Mouse (Mus musculus): ENCODE measurements around the gene Acp2. TPM values are rescaled to one million over a fixed set of nuclear protein-coding genes. Genes with fewer than 3 reads are reported as not detected.

Gene Acp2
- 28.3 and 35.3 TPM in 2 replicates for polyA plus RNA-seq (2016; fragmentation: Nextera tagmentation; extraction: Ambion mirVana)

GRCm38 (mm10) chr2:91202222-91202971, at the start of gene Acp2, which contains the start of gene Nr1h3:
Acp2 (plus strand) TSS chr2:91202885.
Nr1h3 (minus strand) TSS chr2:91202834.
- DNase-seq (ENCODE audit: low spot score) = peak; percentile 96
- peak within 1 kb of the TSS; percentile 90 for H3K27ac ChIP-seq (replicated peaks)
- WGBS = 5% methylated on average over 28 of the region's 28 CpGs
- H3K4me3 ChIP-seq = peak within 1 kb of the TSS; percentile 65
- no peaks in the 10 kb centered on the region for H3K27me3 ChIP-seq (ENCODE audit: low read depth, poor library complexity, severe bottlenecking)
- H3K4me1 ChIP-seq = peaks cover 26% of the 10 kb centered on the region
- H3K36me3 ChIP-seq = peaks cover 29% of the 10 kb centered on the region
- H3K9me3 ChIP-seq (replicated peaks) = no peaks in the 10 kb centered on the region

DNA sequence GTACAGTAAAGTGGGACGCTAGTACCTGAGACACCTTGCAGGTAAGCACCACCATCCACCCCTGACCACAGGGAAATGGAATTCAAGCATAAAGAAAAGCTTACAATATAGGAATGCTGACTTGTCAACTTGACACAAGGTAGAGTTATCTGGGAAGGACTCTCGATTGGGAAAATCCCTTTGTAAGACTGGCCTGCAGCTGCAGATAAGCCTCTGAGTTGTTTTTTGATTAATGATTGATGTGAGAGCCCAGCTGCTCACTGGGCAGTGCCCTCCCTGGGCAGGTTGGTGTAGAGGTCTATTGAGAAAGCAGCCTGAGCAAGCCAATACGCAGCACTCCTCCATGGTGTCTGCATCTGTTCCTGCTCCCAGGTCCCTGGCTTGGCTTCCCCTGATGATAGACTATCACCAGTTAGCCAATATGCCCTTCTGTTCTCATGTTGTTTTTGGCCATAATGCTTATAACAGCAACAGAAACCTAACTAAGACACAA, 49.8 kb upstream of the Acp2 start:
- H3K27ac ChIP-seq (replicated peaks) = no peak overlapping the region
- H3K9me3 ChIP-seq (replicated peaks) = no peaks in the 10 kb centered on the region
- 89% methylated on average over 3 of the region's 3 CpGs for WGBS
- DNase-seq (ENCODE audit: low spot score) = no peak
- H3K4me3 ChIP-seq = no peak overlapping the region
- peaks cover 6% of the 10 kb centered on the region; the same call in 1 of the 2 replicates for H3K4me1 ChIP-seq
- no peaks in the 10 kb centered on the region for H3K27me3 ChIP-seq (ENCODE audit: low read depth, poor library complexity, severe bottlenecking)
- peaks cover 79% of the 10 kb centered on the region for H3K36me3 ChIP-seq

DNA sequence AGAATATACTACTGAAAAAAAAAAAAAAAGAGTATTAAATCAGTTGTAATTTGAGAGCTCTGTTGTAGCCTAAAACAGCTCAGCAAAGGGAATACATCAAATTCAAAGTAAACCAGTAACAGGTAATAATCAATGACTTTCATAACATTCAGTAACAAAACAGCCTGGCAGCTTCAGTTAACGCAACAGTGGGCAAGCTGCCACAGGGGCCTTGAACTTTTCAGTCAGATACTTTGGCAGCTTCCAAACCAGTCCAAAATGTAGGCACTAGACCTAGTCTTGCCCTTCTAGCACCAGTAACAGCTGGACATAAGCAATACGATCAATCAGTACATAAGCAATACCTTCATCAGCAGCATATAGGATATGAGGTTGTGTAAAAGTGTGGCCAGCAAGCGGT, 48.6 kb upstream of the Acp2 start:
- no peaks in the 10 kb centered on the region for H3K27me3 ChIP-seq (ENCODE audit: low read depth, poor library complexity, severe bottlenecking)
- H3K4me1 ChIP-seq = peaks cover 6% of the 10 kb centered on the region; the same call in 1 of the 2 replicates
- H3K36me3 ChIP-seq = peaks cover 82% of the 10 kb centered on the region
- 95% methylated on average over 3 of the region's 3 CpGs for WGBS
- H3K27ac ChIP-seq (replicated peaks) = no peak overlapping the region
- no peaks in the 10 kb centered on the region for H3K9me3 ChIP-seq (replicated peaks)
- DNase-seq (ENCODE audit: low spot score) = no peak
- no peak overlapping the region for H3K4me3 ChIP-seq

- peaks cover 91% of the 10 kb centered on the region for H3K36me3 ChIP-seq
- WGBS = 27% methylated on average over 6 of the region's 6 CpGs
Observed at GRCm38 (mm10) chr2:91157002-91157752, 45.5 kb upstream of the Acp2 start.

GRCm38 (mm10) chr2:91160591-91160990, 42.1 kb upstream of the Acp2 start:
- peaks cover 92% of the 10 kb centered on the region for H3K36me3 ChIP-seq

More at GRCm38 (mm10) chr2:91157002-91157752, 45.5 kb upstream of the Acp2 start:
- no peaks in the 10 kb centered on the region for H3K9me3 ChIP-seq (replicated peaks)
- no peaks in the 10 kb centered on the region for H3K27me3 ChIP-seq (ENCODE audit: low read depth, poor library complexity, severe bottlenecking)
- H3K4me3 ChIP-seq = no peak overlapping the region
- DNase-seq (ENCODE audit: low spot score) = no peak
- H3K27ac ChIP-seq (replicated peaks) = no peak overlapping the region
- H3K4me1 ChIP-seq = peaks cover 6% of the 10 kb centered on the region; the same call in 1 of the 2 replicates

DNA sequence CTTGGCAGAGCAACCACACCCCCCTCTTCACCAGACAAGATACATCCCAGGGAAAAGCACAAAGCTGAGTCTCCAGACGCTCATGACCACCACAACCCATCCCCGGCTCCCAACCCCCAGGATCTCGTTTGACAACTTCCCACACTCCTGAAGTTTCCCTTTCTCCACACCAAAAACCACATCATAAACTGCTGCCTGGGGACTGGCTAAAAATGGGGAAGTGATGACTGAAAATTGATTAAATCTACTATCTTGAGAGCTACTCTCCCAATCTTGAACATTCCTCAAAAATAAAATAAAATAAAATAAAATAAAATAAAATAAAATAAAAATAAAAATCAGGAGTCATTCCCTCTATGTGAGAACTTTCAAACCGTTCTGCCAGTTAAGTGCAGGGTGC, 39.7 kb upstream of the Acp2 start:
- Histone ChIP-seq H3K4me3 (no peak overlapping the region), H3K9me3 (replicated peaks) (no peaks in the 10 kb centered on the region), H3K27me3 (ENCODE audit: low read depth, poor library complexity, severe bottlenecking) (no peaks in the 10 kb centered on the region), H3K4me1 (no peaks in the 10 kb centered on the region), H3K27ac (replicated peaks) (no peak overlapping the region), H3K36me3 (peaks cover 91% of the 10 kb centered on the region)
- 90% methylated on average over 4 of the region's 4 CpGs for WGBS
- DNase-seq (ENCODE audit: low spot score) = no peak

More at GRCm38 (mm10) chr2:91160591-91160990, 42.1 kb upstream of the Acp2 start:
- Histone ChIP-seq H3K4me3 (no peak overlapping the region), H3K27ac (replicated peaks) (no peak overlapping the region), H3K9me3 (replicated peaks) (no peaks in the 10 kb centered on the region), H3K4me1 (peaks cover 6% of the 10 kb centered on the region; the same call in 1 of the 2 replicates), H3K27me3 (ENCODE audit: low read depth, poor library complexity, severe bottlenecking) (no peaks in the 10 kb centered on the region)
- DNase-seq (ENCODE audit: low spot score) = no peak
- 95% methylated on average over 6 of the region's 6 CpGs for WGBS

DNA sequence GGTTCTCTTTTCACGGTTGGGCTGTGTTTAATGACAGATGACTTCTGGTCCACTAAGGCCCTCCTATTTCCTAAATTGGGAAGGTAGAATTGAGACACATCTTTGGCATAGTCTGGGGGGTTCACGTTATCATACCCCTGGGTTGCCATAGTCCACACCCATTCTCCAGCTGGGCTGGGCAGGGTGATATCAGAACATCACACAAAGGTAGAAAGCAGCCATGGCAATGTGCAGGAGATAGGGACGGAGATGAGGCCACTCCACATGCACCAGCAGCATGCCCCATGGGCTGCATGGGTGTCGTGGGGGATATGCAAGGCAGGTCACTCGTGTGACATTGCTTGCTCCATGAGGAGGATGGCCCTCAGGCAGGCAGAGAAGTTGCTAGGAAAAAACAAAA, 39.2 kb upstream of the Acp2 start:
- Histone ChIP-seq H3K27ac (replicated peaks) (no peak overlapping the region), H3K9me3 (replicated peaks) (no peaks in the 10 kb centered on the region), H3K4me1 (no peaks in the 10 kb centered on the region), H3K36me3 (peaks cover 87% of the 10 kb centered on the region), H3K27me3 (ENCODE audit: low read depth, poor library complexity, severe bottlenecking) (no peaks in the 10 kb centered on the region), H3K4me3 (no peak overlapping the region)
- WGBS = 91% methylated on average over 5 of the region's 5 CpGs
- no peak for DNase-seq (ENCODE audit: low spot score)

DNA sequence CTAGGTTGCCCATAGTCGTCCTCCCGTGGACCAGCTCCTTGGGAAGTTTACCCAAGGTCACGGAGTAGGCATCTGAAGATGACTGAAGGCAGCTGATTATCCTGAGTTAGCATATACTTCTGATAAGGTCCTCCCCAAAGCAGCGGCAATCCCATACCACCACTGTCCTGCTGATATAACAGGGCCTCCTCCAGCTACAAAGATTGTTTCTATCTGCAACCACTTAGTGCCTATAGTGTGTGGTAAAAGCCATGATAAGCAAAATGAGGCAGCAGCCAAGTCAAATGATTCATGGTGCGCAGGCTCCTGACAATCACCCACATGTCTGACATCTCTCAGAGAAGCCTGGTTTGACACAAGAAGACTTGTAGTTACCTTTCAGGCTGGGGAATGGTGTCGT, 37.7 kb upstream of the Acp2 start:
- H3K27ac ChIP-seq (replicated peaks) = no peak overlapping the region
- DNase-seq (ENCODE audit: low spot score) = no peak
- H3K4me1 ChIP-seq = no peaks in the 10 kb centered on the region
- H3K4me3 ChIP-seq = no peak overlapping the region
- 94% methylated on average over 6 of the region's 6 CpGs for WGBS
- no peaks in the 10 kb centered on the region for H3K27me3 ChIP-seq (ENCODE audit: low read depth, poor library complexity, severe bottlenecking)
- H3K9me3 ChIP-seq (replicated peaks) = no peaks in the 10 kb centered on the region
- peaks cover 88% of the 10 kb centered on the region for H3K36me3 ChIP-seq

DNA sequence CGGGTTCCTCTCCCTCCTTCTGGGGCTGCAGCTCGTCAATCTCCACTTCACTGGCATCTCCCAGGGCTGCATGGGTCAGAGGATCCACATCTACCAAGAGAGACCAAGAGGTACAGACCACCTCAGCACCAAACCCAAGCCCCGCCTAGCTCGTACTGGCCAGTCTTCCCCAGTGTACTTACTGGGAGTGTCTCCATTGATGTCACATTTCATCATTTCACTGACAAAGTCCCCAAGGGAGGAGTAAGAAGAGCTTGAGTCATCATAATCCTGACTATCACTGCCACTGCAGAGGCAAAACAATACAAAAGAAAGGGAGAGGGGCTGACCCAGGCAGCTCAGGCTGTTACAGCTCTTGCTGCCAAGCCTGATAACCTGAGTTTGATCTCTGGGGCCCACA, 35.1 kb upstream of the Acp2 start:
- H3K27ac ChIP-seq (replicated peaks) = no peak overlapping the region
- no peaks in the 10 kb centered on the region for H3K27me3 ChIP-seq (ENCODE audit: low read depth, poor library complexity, severe bottlenecking)
- no peaks in the 10 kb centered on the region for H3K4me1 ChIP-seq
- H3K4me3 ChIP-seq = no peak overlapping the region
- 73% methylated on average over 4 of the region's 4 CpGs for WGBS
- no peak for DNase-seq (ENCODE audit: low spot score)
- H3K9me3 ChIP-seq (replicated peaks) = no peaks in the 10 kb centered on the region
- peaks cover 77% of the 10 kb centered on the region for H3K36me3 ChIP-seq

- Histone ChIP-seq H3K9me3 (replicated peaks) (no peaks in the 10 kb centered on the region), H3K36me3 (peaks cover 80% of the 10 kb centered on the region), H3K4me3 (no peak overlapping the region), H3K27ac (replicated peaks) (no peak overlapping the region), H3K4me1 (no peaks in the 10 kb centered on the region), H3K27me3 (ENCODE audit: low read depth, poor library complexity, severe bottlenecking) (no peaks in the 10 kb centered on the region)
- 90% methylated on average over 25 of the region's 25 CpGs for WGBS
- no peak for DNase-seq (ENCODE audit: low spot score)
Observed at GRCm38 (mm10) chr2:91169587-91170322, 32.9 kb upstream of the Acp2 start.

GRCm38 (mm10) chr2:91175490-91175889, 27.2 kb upstream of the Acp2 start:
- H3K36me3 ChIP-seq = peaks cover 70% of the 10 kb centered on the region

GRCm38 (mm10) chr2:91176234-91176633, 26.5 kb upstream of the Acp2 start:
- H3K4me1 ChIP-seq = peaks cover 8% of the 10 kb centered on the region
- H3K27me3 ChIP-seq (ENCODE audit: low read depth, poor library complexity, severe bottlenecking) = no peaks in the 10 kb centered on the region
- WGBS = 82% methylated on average over 6 of the region's 6 CpGs
- no peak overlapping the region for H3K27ac ChIP-seq (replicated peaks)
- H3K9me3 ChIP-seq (replicated peaks) = no peaks in the 10 kb centered on the region
- no peak for DNase-seq (ENCODE audit: low spot score)
- no peak overlapping the region for H3K4me3 ChIP-seq
- H3K36me3 ChIP-seq = peaks cover 68% of the 10 kb centered on the region

More at GRCm38 (mm10) chr2:91175490-91175889, 27.2 kb upstream of the Acp2 start:
- DNase-seq (ENCODE audit: low spot score) = no peak
- Histone ChIP-seq H3K27me3 (ENCODE audit: low read depth, poor library complexity, severe bottlenecking) (no peaks in the 10 kb centered on the region), H3K9me3 (replicated peaks) (no peaks in the 10 kb centered on the region), H3K4me3 (no peak overlapping the region), H3K27ac (replicated peaks) (no peak overlapping the region), H3K4me1 (peaks cover under 1% of the 10 kb centered on the region)
- WGBS = 91% methylated on average over 4 of the region's 4 CpGs
